Mouse (Mus musculus) brain, embryonic 18.5 days (tissue): ENCODE results near the gene Tmem86b.

Experiments
- DNase-seq: peaks from one replicate; pipeline ENCODE4 v3.0.0-alpha.2; 2012; ENCODE audit warnings: low read depth, low spot score

Gene Tmem86b

DNA sequence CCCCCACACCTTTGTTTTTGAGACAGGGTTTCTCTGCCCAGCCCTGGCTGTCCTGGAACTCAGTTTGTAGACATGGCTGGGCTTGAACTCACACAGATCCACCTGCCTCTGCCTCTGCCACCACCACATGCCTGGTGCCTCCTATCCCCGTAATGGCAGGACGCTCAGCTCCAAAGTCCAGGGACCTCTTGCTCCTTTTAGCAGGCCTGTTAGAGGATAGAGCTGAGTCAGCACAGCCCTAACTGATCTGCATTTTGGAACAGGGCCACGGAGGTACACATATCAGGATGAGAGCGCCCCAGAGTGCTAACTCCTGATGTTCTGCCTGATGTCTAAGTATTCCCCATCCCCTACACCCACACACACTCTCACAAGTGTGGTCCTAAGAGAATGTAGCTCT lies at the start of gene Tmem86b:
Gene Tmem86b, minus strand, starts transcription at position 392 of the 400 bp plus-strand sequence.
- DNase-seq = no peak

DNA sequence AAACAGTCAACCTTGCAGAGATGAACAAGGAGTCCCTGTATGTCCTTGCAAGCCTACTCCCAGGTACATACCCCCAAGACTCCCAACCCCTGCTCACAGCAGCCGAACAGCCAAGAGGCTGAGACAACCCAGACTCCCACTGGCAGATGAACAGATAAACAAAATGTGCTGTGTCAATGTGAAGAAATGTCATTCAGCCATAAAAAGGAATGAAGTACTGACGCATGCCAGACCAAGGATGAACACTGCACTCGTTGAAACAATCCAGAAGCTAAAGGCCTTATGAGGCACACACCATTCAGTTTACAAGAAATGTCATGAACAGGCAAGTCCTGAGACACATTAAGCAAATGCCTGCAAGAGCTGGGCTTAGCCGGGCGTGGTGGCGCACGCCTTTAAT lies 44.0 kb upstream of the Tmem86b start:
- DNase-seq = no peak

- DNase-seq = no peak
These were observed 43.0 kb upstream of the Tmem86b start for GRCm38 (mm10) chr7:4674114-4674731.

DNA sequence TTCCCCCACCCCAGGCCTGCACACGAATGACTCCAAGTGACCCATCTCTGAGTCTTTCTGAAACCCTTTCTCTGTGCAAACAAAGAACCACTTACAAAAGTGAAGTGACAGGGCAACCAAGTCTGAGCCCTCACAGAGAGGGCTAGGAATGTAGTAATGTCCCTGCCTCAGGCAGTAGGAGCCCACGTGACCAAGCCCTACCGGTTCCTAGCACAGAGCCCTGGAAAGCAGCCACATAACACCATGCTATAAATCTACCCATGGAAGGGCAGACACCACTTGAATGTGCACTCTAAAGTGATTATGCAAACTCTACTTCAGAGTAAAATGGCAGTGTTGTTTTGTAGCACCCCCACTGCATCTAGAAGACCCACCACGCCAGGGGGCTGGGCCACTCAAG lies 40.7 kb upstream of the Tmem86b start:
- DNase-seq = no peak

DNA sequence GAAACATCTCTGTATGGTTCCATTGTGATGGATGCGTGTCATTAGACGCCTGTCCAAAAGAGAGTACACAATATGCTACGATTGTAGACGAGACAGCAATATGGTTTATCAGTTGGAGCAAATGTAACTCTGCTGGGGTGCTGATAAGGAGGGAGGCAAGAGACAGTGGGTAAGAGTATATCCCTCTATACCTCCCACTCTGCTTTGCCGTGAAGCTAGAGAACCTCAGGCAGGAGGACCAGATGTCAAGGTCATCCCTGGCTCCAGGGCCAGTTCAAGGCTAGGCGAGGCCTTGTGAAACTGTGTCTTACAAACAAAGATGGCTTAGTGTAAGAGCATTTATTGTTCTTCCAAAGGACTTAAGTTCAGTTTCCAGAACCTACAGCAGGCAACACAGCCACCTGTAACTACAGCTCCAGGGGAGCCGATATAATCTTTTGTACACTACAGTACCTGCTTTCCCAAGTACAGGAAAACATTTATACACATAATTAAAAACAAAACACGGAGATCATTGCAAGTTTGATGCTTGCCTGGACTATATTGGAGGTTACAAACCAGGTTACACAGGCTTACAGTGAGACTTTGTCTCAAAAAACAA lies 39.5 kb upstream of the Tmem86b start:
- no peak for DNase-seq

GRCm38 (mm10) chr7:4669156-4669555 lies 37.9 kb upstream of the Tmem86b start:
- DNase-seq = no peak

DNA sequence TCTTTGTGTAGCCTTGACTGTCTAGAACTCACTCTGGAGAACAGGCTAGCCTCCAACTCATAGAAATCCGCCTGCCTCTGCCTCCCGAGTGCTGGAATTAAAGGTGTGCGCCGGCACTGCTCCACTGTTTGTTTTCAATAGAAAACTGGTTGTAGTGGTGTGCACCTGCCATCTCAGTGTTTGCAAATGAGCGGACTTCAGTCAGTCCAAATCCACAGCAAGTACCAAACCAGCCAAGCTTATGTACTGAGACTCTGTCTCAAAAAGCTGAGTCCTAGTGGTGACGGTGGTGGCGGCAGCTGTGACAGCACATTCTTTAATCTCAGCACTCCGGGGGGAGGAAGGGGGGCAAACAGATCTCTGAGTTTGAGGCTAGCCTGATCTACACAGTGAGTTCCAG lies 37.3 kb upstream of the Tmem86b start:
- no peak for DNase-seq

DNA sequence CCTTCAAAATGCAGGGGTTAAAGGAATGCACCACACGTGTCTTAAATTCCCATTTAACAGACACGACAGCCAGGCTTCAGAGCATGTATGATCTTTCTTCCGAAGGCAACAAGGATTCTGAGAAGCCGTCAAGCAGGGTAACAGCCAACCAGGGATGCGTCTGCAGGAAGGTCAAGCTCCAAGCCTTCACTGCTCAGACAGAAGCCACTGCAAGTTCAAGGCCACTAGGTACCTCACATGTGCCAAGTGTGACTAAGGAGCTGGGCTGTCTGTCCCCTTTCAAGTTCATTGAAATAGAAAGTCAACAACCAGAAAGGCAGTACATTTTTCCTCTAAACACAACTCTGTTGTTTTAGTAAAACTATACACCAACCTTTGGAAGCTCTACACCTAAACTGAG lies 35.6 kb upstream of the Tmem86b start:
- DNase-seq = no peak

GRCm38 (mm10) chr7:4663742-4664141 lies 32.5 kb upstream of the Tmem86b start:
- DNase-seq = no peak

DNA sequence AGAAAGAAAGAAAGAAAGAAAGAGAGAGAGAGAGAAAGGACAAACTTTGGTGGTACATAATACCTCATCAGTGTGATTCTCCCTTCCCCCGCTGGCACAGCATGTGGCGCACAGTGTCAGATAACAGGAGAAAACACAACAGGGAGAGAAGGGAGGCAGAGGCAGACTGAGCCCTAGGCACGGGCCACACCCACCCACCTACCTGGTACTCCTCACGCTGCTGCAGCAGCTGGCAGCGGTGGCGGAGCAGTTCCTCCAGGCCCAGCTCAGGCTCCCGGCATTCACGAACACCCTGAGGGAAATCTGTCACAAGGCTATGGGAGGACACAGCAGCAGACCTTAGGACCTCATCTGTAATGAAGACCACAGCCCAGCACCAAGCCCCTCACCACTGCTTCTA lies 32.0 kb upstream of the Tmem86b start:
- no peak for DNase-seq

- no peak for DNase-seq
These were observed 28.8 kb upstream of the Tmem86b start for GRCm38 (mm10) chr7:4659911-4660443.

DNA sequence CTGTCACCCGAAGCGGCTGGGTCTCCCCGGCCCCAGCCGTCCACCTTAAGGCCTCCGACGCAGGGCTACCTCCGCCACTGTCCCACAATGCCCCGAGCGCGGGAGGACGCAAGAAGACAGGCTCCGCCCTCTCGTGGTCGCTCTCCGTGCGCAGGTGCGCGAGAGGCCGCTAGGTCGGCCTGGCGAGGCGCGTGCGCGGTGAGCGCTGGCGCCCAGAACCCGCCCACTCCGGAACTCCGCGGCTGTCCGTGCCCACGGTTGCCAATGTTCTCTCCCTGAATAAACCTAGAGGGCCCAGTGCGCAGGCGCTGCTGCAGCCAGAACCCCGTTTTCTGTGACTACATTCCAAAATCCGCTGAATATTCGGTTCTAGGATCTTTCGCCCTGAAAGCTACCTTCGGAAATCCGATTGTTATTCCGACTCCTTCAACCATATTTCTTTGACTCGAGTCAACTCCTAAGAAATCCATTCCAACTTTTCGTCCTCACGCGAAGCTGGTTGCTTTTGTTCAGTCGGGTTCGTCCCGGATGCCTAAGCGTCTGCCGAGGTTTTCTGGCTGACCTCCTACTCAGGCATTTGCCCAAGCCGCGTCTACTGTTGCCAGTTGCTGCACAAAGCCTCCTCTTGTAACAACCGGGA lies 27.8 kb upstream of the Tmem86b start, which contains the start of gene Ppp6r1:
Gene Ppp6r1, minus strand, starts transcription at position 108 of the 640 bp plus-strand sequence.
- DNase-seq = peak; percentile 94

- no peak for DNase-seq
These were observed 27.1 kb upstream of the Tmem86b start for GRCm38 (mm10) chr7:4658128-4658907.

- no peak for DNase-seq
These were observed 26.4 kb upstream of the Tmem86b start for GRCm38 (mm10) chr7:4657521-4658127.

DNA sequence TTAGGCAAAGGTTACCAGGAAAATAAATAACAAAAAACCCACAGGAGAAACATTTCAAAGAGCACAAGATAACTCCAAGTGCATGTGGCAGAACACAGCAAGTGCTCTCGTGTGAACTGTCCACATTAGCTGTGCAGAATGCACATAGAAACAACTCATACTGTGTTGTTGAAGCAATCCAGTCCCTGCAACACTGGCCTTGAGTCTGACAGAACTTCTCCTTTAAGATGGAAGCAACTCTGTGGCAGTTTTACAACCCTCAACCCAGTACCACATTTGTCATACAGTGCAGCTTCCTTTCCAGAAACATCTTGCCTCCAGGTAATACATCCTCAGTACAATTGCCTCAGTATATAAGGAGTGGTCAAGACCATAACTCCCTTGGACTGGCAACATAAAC lies 25.6 kb upstream of the Tmem86b start:
- no peak for DNase-seq

DNA sequence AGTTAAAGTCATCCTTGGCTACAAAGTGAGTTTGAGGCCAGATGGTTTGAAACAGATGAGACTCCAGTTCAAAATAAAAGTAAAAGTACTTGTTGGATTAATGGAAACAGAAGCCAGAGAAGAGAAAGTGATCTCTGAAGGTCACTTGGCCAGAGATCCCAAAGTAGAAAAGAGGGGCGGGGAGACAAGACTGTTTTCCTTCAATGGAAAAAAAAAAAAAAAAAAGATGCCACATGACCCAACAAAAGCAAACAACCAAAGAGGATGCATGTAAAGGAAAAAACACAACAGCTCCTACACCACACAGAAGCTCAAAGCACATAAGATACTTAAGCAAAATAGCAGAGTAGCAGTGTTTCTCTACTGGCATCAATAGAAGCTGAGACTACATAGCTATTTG lies 24.7 kb upstream of the Tmem86b start:
- DNase-seq = no peak

GRCm38 (mm10) chr7:4655393-4655792 lies 24.2 kb upstream of the Tmem86b start:
- DNase-seq = no peak

- DNase-seq = no peak
These were observed 23.0 kb upstream of the Tmem86b start for GRCm38 (mm10) chr7:4654221-4654620.

DNA sequence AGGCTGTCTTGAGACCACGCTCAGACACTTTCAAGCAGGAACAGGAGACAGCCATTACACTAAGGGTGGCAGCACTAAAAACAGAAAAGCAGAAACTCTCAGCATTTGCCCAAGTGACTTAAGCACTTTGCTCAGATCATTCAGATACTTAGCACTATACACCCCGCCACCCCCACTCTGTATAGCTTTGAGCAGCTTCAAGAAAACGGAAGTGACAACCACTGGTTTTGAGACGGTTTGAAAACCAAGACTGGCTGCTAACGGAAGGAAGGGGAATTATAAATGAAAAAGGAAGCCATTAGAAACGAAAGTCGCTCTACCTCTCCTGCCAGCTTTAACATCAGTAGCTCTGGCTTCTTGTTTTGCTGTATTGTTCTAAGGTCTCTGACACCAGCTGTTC lies 22.6 kb upstream of the Tmem86b start:
- DNase-seq = no peak

DNA sequence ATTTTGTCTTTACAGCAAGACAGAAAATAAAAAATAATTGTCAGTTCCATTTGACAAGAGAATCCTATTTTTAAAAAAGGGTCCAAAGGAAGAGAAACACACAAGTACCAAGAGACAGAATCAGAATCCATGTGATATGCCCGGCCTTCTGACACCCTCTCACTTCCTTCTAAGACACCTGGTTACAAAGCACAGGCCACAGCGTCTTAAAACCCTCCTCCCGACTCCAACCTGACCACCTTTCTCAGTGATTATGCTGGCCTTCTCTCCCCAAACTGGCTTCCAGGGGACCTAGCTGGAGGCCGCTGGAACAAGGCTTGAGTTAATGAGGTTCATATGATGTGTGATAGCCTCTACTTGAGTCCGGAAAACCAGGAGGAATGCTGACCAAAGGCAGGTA lies 22.1 kb upstream of the Tmem86b start:
- no peak for DNase-seq

DNA sequence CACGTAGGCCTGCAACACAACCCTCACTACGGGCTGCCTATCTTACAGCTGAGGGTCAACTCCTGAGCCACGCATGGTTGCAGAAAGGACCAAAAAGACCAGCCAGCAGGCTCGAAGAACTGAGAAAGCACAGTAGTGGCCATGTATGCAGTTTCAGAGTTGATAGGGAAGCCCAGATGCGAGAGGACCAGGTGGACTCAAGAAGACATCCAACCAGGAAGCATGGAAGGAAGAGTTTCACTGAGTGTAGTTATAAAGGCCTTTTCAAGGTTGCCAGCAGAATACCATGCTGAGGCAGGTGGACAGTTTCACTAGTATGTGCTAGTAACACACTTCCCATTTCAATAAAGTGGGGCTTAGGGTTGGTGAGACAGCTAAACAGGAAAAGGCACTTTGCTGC lies 21.5 kb upstream of the Tmem86b start:
- no peak for DNase-seq

DNA sequence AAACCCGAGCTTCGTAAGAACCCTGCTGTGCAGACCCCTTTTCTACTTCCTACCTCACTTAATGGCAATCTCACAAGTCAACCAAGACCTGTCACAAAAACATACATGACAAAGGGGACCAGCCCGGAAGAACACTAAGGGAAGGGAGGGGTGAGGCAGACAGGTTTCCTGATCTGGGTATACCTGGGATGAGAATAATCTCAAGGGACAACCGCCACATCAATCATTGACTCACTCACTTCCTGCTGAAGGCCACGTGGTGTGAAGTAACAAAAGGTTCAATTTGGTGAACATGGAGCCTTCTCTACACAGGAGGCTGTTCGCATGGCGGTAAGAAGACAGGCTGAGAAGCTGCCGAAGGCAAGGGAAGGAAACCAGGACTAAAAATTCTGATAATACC lies 20.4 kb upstream of the Tmem86b start:
- DNase-seq = no peak
